In the genomic region with DNA sequence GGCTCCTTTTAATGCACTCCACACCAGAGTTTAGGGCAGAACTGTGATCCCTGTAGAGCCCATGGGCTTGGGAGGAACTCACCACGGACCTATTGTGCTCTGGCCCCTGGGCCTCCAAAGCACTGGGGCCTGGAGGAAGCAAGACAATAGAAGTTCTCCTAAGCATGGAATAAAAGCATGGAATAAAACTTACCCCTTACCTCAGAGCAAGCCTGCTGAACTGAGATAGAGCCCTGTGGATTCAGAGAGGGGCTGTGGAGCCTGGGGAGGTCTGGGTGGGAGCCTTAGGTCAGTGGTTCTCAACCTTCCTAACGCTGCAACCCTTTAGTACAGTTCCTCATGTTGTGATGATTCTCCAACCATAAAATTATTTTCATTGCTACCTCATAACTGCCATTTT, we compare ENCODE assay signal across 8 mouse cellular contexts. TPM values are rescaled to one million over a fixed set of nuclear protein-coding genes. Genes with fewer than 3 reads are reported as not detected.
A peak's percentile ranks its signal among the peaks of the same experiment; 100 is the strongest.
DNase-seq lines count a peak whose midpoint lies in the region; ATAC-seq and TF ChIP-seq lines count a peak whose summit lies in the region.

A gene (minus strand): TSS at position 101 of the 400 bp plus-strand sequence.

- TF ChIP-seq EP300 in heart, adult 2 months (IDR thresholded peaks at IDR 0.05; ENCODE audit: insufficient read depth, low read depth, low read length): no peak

- H3K4me3 ChIP-seq in heart, adult 2 months: peak within 1 kb of the TSS; percentile 20
- H3K4me3 ChIP-seq in gastrocnemius, adult 2 months: peak within 1 kb of the TSS; percentile 65
- no peak within 1 kb of the TSS for H3K4me3 ChIP-seq in hindbrain, postnatal 0 days (ENCODE audit: low read length)

- no peaks in the 10 kb centered on the region for H3K79me2 ChIP-seq in heart, adult 2 months (replicated peaks; ENCODE audit: control insufficient read depth, insufficient read depth, low read length)

- H3K4me1 ChIP-seq in heart, adult 2 months (ENCODE audit: control insufficient read depth, insufficient read depth, low read length): peaks cover 7% of the 10 kb centered on the region
- 0 out of 2 replicates have a peak, but pooled peaks cover 3% of the 10 kb centered on the region for H3K4me1 ChIP-seq in hindbrain, postnatal 0 days (ENCODE audit: insufficient read depth, low read length)

- TF ChIP-seq POLR2A in heart, adult 2 months (IDR thresholded peaks at IDR 0.05; ENCODE audit: insufficient read depth, low read depth, low read length): no peak

- no peak for TF ChIP-seq CTCF in heart, adult 2 months (IDR thresholded peaks at IDR 0.05)
- TF ChIP-seq CTCF in gastrocnemius, adult 2 months (IDR thresholded peaks at IDR 0.05): no peak
- no peak for TF ChIP-seq CTCF in hindbrain, postnatal 0 days (IDR thresholded peaks at IDR 0.05; ENCODE audit: low read depth)

- H3K9me3 ChIP-seq in hindbrain, postnatal 0 days (ENCODE audit: low read length): no peaks in the 10 kb centered on the region

- H3K9ac ChIP-seq in heart, adult 2 months (ENCODE audit: low read depth, low read length): peak within 1 kb of the TSS; percentile 46
- H3K9ac ChIP-seq in hindbrain, postnatal 0 days (replicated peaks; ENCODE audit: low read length): 0 out of 2 replicates have a peak within 1 kb of the TSS, but pooled peaks have one; percentile 24

- ATAC-seq in hindbrain, postnatal 0 days: no peak
- ATAC-seq in megakaryocyte, adult 5-6 weeks (ENCODE audit: poor library complexity, severe bottlenecking): no peak

- intact Hi-C loops in heart, adult 2 months (cut with DNase I): loop anchor here (1.0 to 2.0 kb wide), 2 partner anchors 16 to 34 kb away; a partner anchor contains a TSS
- intact Hi-C loops in gastrocnemius, adult 2 months (cut with DNase I): no loop called here

- 72% methylated on average over 2 of the region's 2 CpGs for WGBS in heart, adult 2 months
- WGBS in hindbrain, postnatal 0 days: 57% methylated on average over 2 of the region's 2 CpGs

- H3K36me3 ChIP-seq in heart, adult 2 months (ENCODE audit: control insufficient read depth, insufficient read depth, low read length): no peaks in the 10 kb centered on the region
- H3K36me3 ChIP-seq in hindbrain, postnatal 0 days (ENCODE audit: insufficient read depth, low read length): no peaks in the 10 kb centered on the region

- H3K4me2 ChIP-seq in hindbrain, postnatal 0 days (ENCODE audit: low read depth, low read length): peak within 1 kb of the TSS; percentile 25

- no peak for DNase-seq in heart, adult 2 months
- no peak for DNase-seq in heart, adult 11 months
- DNase-seq in adrenal gland, adult 8-10 months: no peak
- no peak for DNase-seq in gastrocnemius, adult 2 months
- no peak for DNase-seq in hindbrain, postnatal 0 days (ENCODE audit: low spot score)
- DNase-seq in MN1 (ENCODE audit: low spot score): no peak
- DNase-seq in right cerebral cortex, postnatal 10 days (ENCODE audit: low spot score in 2 of 2): no peak

- H3K27me3 ChIP-seq in heart, adult 2 months (ENCODE audit: control insufficient read depth, insufficient read depth, low read length): no peaks in the 10 kb centered on the region
- H3K27me3 ChIP-seq in hindbrain, postnatal 0 days (ENCODE audit: insufficient read depth, low read length): no peaks in the 10 kb centered on the region

- H3K27ac ChIP-seq in heart, adult 2 months: peak within 1 kb of the TSS; percentile 67
- H3K27ac ChIP-seq in gastrocnemius, adult 2 months: peak within 1 kb of the TSS; percentile 74
- H3K27ac ChIP-seq in hindbrain, postnatal 0 days: 0 out of 2 replicates have a peak within 1 kb of the TSS, but pooled peaks have one; percentile 11

RNA-seq across cellular contexts. Expression of the gene that starts here (rescaled TPM):
- total RNA-seq in heart, adult 2 months (2021): 100 to 1,000 TPM; 123 to 129 TPM
- polyA plus RNA-seq in heart, adult 2 months (2012; rRNA removed): 187 and 223 TPM in 2 replicates
- total RNA-seq in adrenal gland, adult 8-10 months (2022): 100 to 1,000 TPM; 331 to 526 (median 414) TPM
- total RNA-seq in gastrocnemius, adult 2 months (2021): 10 to 100 TPM; 60.8 to 70.3 TPM
- 281 and 419 TPM in 2 replicates for total RNA-seq in hindbrain, postnatal 0 days (2014; rRNA removed)
- 234 and 243 TPM in 2 replicates for polyA plus RNA-seq in hindbrain, postnatal 0 days (2015; fragmentation: Nextera tagmentation; extraction: Ambion mirVana)
- total RNA-seq in megakaryocyte, adult 5-6 weeks (2015): 74.8 and 95.0 TPM in 2 replicates
- 65.6 and 79.0 TPM in 2 replicates for total RNA-seq in megakaryocyte, adult 5-6 weeks (2017)

Comparison
In these comparisons a context has a peak if more than half of its experiments do, and no peak if none do; other contexts are left out.
1. H3K27ac ChIP-seq: peak in every context shown above with its lines; median percentile 74 in gastrocnemius, adult 2 months; 67 in heart, adult 2 months; 11 in hindbrain, postnatal 0 days.